Mouse (Mus musculus): ENCODE measurements at regions not wholly inside any gene's neighbourhood (a gene's known extent, or its start where the extent isn't known, plus 50 kb on each side); places are given as distances from the start of the nearest gene placed in this dataset.

- Histone ChIP-seq H3K27ac (replicated peaks; ENCODE audit: low read depth, low read length) (no peak overlapping the region), H3K4me1 (ENCODE audit: control insufficient read depth, insufficient read depth, insufficient read length, low read length) (no peaks in the 10 kb centered on the region), H3K4me3 (ENCODE audit: insufficient read depth, low read depth, low read length) (no peak overlapping the region)
Observed at GRCm38 (mm10) chr7:124957329-124957728, 487.1 kb upstream of the Kdm8 start.

- Histone ChIP-seq H3K4me3 (ENCODE audit: insufficient read depth, low read depth, low read length) (no peak overlapping the region), H3K4me1 (ENCODE audit: control insufficient read depth, insufficient read depth, insufficient read length, low read length) (no peaks in the 10 kb centered on the region), H3K27ac (replicated peaks; ENCODE audit: low read depth, low read length) (no peak overlapping the region)
Observed at GRCm38 (mm10) chr7:124974870-124975488, 469.5 kb upstream of the Kdm8 start.

- H3K4me3 ChIP-seq (ENCODE audit: insufficient read depth, low read depth, low read length) = no peak overlapping the region
- no peaks in the 10 kb centered on the region for H3K4me1 ChIP-seq (ENCODE audit: control insufficient read depth, insufficient read depth, insufficient read length, low read length)
- H3K27ac ChIP-seq (replicated peaks; ENCODE audit: low read depth, low read length) = no peak overlapping the region
Observed at GRCm38 (mm10) chr7:124989456-124989855, 455.0 kb upstream of the Kdm8 start.

- Histone ChIP-seq H3K4me3 (ENCODE audit: insufficient read depth, low read depth, low read length) (no peak overlapping the region), H3K27ac (replicated peaks; ENCODE audit: low read depth, low read length) (no peak overlapping the region), H3K4me1 (ENCODE audit: control insufficient read depth, insufficient read depth, insufficient read length, low read length) (no peaks in the 10 kb centered on the region)
Observed at GRCm38 (mm10) chr7:124990695-124991094, 453.8 kb upstream of the Kdm8 start.

GRCm38 (mm10) chr7:124996538-124996937 is 447.9 kb upstream of the Kdm8 start:
- Histone ChIP-seq H3K4me3 (ENCODE audit: insufficient read depth, low read depth, low read length) (no peak overlapping the region), H3K4me1 (ENCODE audit: control insufficient read depth, insufficient read depth, insufficient read length, low read length) (no peaks in the 10 kb centered on the region), H3K27ac (replicated peaks; ENCODE audit: low read depth, low read length) (no peak overlapping the region)

- no peak overlapping the region for H3K4me3 ChIP-seq (ENCODE audit: insufficient read depth, low read depth, low read length)
- H3K27ac ChIP-seq (replicated peaks; ENCODE audit: low read depth, low read length) = no peak overlapping the region
- H3K4me1 ChIP-seq (ENCODE audit: control insufficient read depth, insufficient read depth, insufficient read length, low read length) = no peaks in the 10 kb centered on the region
Observed at GRCm38 (mm10) chr7:125000669-125001068, 443.8 kb upstream of the Kdm8 start.

- Histone ChIP-seq H3K4me3 (ENCODE audit: insufficient read depth, low read depth, low read length) (no peak overlapping the region), H3K4me1 (ENCODE audit: control insufficient read depth, insufficient read depth, insufficient read length, low read length) (no peaks in the 10 kb centered on the region), H3K27ac (replicated peaks; ENCODE audit: low read depth, low read length) (no peak overlapping the region)
Observed at GRCm38 (mm10) chr7:125005638-125006037, 438.8 kb upstream of the Kdm8 start.

- Histone ChIP-seq H3K27ac (replicated peaks; ENCODE audit: low read depth, low read length) (no peak overlapping the region), H3K4me1 (ENCODE audit: control insufficient read depth, insufficient read depth, insufficient read length, low read length) (no peaks in the 10 kb centered on the region), H3K4me3 (ENCODE audit: insufficient read depth, low read depth, low read length) (no peak overlapping the region)
Observed at GRCm38 (mm10) chr7:125019259-125019658, 425.2 kb upstream of the Kdm8 start.

- Histone ChIP-seq H3K4me3 (ENCODE audit: insufficient read depth, low read depth, low read length) (no peak overlapping the region), H3K27ac (replicated peaks; ENCODE audit: low read depth, low read length) (no peak overlapping the region), H3K4me1 (ENCODE audit: control insufficient read depth, insufficient read depth, insufficient read length, low read length) (no peaks in the 10 kb centered on the region)
Observed at GRCm38 (mm10) chr7:125024944-125025343, 419.5 kb upstream of the Kdm8 start.

- Histone ChIP-seq H3K4me3 (ENCODE audit: insufficient read depth, low read depth, low read length) (no peak overlapping the region), H3K4me1 (ENCODE audit: control insufficient read depth, insufficient read depth, insufficient read length, low read length) (no peaks in the 10 kb centered on the region)
Observed at GRCm38 (mm10) chr7:125033778-125034177, 410.7 kb upstream of the Kdm8 start.

GRCm38 (mm10) chr7:125034196-125034595 is 410.3 kb upstream of the Kdm8 start:
- Histone ChIP-seq H3K4me1 (ENCODE audit: control insufficient read depth, insufficient read depth, insufficient read length, low read length) (no peaks in the 10 kb centered on the region), H3K4me3 (ENCODE audit: insufficient read depth, low read depth, low read length) (no peak overlapping the region), H3K27ac (replicated peaks; ENCODE audit: low read depth, low read length) (no peak overlapping the region)

More at GRCm38 (mm10) chr7:125033778-125034177, 410.7 kb upstream of the Kdm8 start:
- no peak overlapping the region for H3K27ac ChIP-seq (replicated peaks; ENCODE audit: low read depth, low read length)

GRCm38 (mm10) chr7:125036098-125036991 is 408.1 kb upstream of the Kdm8 start:
- H3K4me3 ChIP-seq (ENCODE audit: insufficient read depth, low read depth, low read length) = no peak overlapping the region
- H3K27ac ChIP-seq (replicated peaks; ENCODE audit: low read depth, low read length) = no peak overlapping the region
- H3K4me1 ChIP-seq (ENCODE audit: control insufficient read depth, insufficient read depth, insufficient read length, low read length) = no peaks in the 10 kb centered on the region

- no peak overlapping the region for H3K27ac ChIP-seq (replicated peaks; ENCODE audit: low read depth, low read length)
- H3K4me1 ChIP-seq (ENCODE audit: control insufficient read depth, insufficient read depth, insufficient read length, low read length) = no peaks in the 10 kb centered on the region
- no peak overlapping the region for H3K4me3 ChIP-seq (ENCODE audit: insufficient read depth, low read depth, low read length)
Observed at GRCm38 (mm10) chr7:125038840-125039239, 405.6 kb upstream of the Kdm8 start.

GRCm38 (mm10) chr7:125055951-125056625 is 388.4 kb upstream of the Kdm8 start:
- H3K4me1 ChIP-seq (ENCODE audit: control insufficient read depth, insufficient read depth, insufficient read length, low read length) = no peaks in the 10 kb centered on the region
- H3K27ac ChIP-seq (replicated peaks; ENCODE audit: low read depth, low read length) = no peak overlapping the region
- no peak overlapping the region for H3K4me3 ChIP-seq (ENCODE audit: insufficient read depth, low read depth, low read length)

GRCm38 (mm10) chr7:125102464-125102863 is 342.0 kb upstream of the Kdm8 start:
- Histone ChIP-seq H3K4me3 (ENCODE audit: insufficient read depth, low read depth, low read length) (no peak overlapping the region), H3K27ac (replicated peaks; ENCODE audit: low read depth, low read length) (no peak overlapping the region), H3K4me1 (ENCODE audit: control insufficient read depth, insufficient read depth, insufficient read length, low read length) (no peaks in the 10 kb centered on the region)

Data from brown adipose tissue, adult 24 weeks (tissue).